ENCODE assay signal across 10 mouse cellular contexts in the genomic region with DNA sequence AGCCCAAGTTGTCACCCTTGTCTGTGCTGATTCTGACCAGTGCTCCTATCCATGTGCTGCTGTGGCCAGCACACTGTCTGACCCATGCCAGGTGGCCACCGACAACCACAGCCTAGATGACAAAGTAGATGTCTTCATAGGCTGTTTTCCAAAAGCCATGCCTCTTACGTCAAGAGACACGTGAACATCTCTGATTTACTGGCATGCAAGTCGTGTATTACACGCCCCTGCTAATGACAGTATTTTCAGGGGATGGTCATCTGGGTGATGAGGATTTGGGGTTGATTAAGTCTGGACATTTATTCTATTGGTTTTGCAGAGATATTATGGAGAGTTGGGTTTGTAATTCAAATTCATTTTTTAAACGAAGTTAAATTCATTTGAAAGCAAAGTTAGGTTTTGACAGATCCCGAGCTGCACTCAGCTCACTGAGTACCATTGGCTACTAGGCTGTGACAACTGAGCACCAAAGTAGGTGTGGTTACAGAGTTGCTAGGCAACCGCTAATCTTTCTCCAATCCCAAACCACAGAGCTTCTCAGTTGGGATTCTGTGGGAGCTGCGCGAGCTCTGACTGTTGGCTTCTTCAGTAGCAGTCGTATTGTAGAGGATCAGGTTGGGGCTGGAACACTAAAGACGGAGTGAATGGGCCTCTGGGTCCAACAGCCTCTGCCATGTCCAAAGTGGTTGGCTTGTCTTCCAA.
DNase-seq lines count a peak whose midpoint lies in the region; ATAC-seq lines count a peak whose summit lies in the region.
"Had no signal": no experiment of that assay in that cellular context is flagged by ENCODE, and none has a peak within 500 bp of the region (broad histone marks: within the 10 kb centered on the region; RNA-seq: fewer than 3 reads in every experiment).

No protein-coding gene starts in this region.

- DNase-seq in cerebellum, postnatal 14 days, result peak; percentile 1 to 15
- no peak for DNase-seq in cerebellum, adult 11 months
- peak; percentile 42 for DNase-seq in embryo, embryonic 11 days
- peak; percentile 7 for DNase-seq in hindbrain, embryonic 10.5 days (ENCODE audit: low spot score)
- no peak for DNase-seq in thymus, adult 18-20 months
- no peak for DNase-seq in heart, embryonic 10.5 days (ENCODE audit: low spot score)
- DNase-seq in adrenal gland, adult 18-20 months (ENCODE audit: low spot score in 2 of 2), result no peak
- DNase-seq: cerebellum, adult 9-10 months; heart, adult 18-20 months had no signal

- 0 out of 2 replicates have a peak, but pooled peaks cover 7% of the 10 kb centered on the region for H3K4me1 ChIP-seq in hindbrain, embryonic 10.5 days (replicated peaks)
- 0 out of 2 replicates have a peak, but pooled peaks cover 5% of the 10 kb centered on the region for H3K4me1 ChIP-seq in midbrain, embryonic 12.5 days
- H3K4me1 ChIP-seq in heart, embryonic 10.5 days, result no peaks in the 10 kb centered on the region

- H3K4me2 ChIP-seq in midbrain, embryonic 12.5 days (replicated peaks), result peak overlapping the region; percentile 52

- H3K4me3 ChIP-seq in hindbrain, embryonic 10.5 days, result peak overlapping the region; percentile 32
- H3K4me3 ChIP-seq in midbrain, embryonic 12.5 days, result peak overlapping the region; percentile 26
- no peak overlapping the region for H3K4me3 ChIP-seq in heart, embryonic 10.5 days

- no peak overlapping the region for H3K9ac ChIP-seq in midbrain, embryonic 12.5 days (replicated peaks)

- H3K36me3 ChIP-seq in hindbrain, embryonic 10.5 days, result no peaks in the 10 kb centered on the region
- H3K36me3 ChIP-seq in midbrain, embryonic 12.5 days, result no peaks in the 10 kb centered on the region
- no peaks in the 10 kb centered on the region for H3K36me3 ChIP-seq in heart, embryonic 10.5 days

- no peaks in the 10 kb centered on the region for H3K9me3 ChIP-seq in hindbrain, embryonic 10.5 days
- no peaks in the 10 kb centered on the region for H3K9me3 ChIP-seq in midbrain, embryonic 12.5 days
- no peaks in the 10 kb centered on the region for H3K9me3 ChIP-seq in heart, embryonic 10.5 days

- peak; percentile 92 for ATAC-seq in midbrain, embryonic 12.5 days (ENCODE audit: low FRiP score, low read depth)

- H3K27ac ChIP-seq in hindbrain, embryonic 10.5 days, result no peak overlapping the region
- H3K27ac ChIP-seq in midbrain, embryonic 12.5 days (replicated peaks), result no peak overlapping the region
- H3K27ac ChIP-seq in heart, embryonic 10.5 days, result no peak overlapping the region

- 47% methylated on average over 12 of the region's 12 CpGs for WGBS in hindbrain, embryonic 10.5 days
- 44% methylated on average over 12 of the region's 12 CpGs for WGBS in midbrain, embryonic 12.5 days
- 47% methylated on average over 12 of the region's 12 CpGs for WGBS in heart, embryonic 10.5 days

- H3K27me3 ChIP-seq in hindbrain, embryonic 10.5 days (ENCODE audit: insufficient read depth, poor library complexity, severe bottlenecking), result no peaks in the 10 kb centered on the region
- no peaks in the 10 kb centered on the region for H3K27me3 ChIP-seq in midbrain, embryonic 12.5 days
- H3K27me3 ChIP-seq in heart, embryonic 10.5 days (ENCODE audit: insufficient read depth, poor library complexity, severe bottlenecking), result no peaks in the 10 kb centered on the region

Comparison
In these comparisons a context has a peak if more than half of its experiments do, and no peak if none do; other contexts are left out.
1. DNase-seq: peak in cerebellum, postnatal 14 days (2 of 2), embryo, embryonic 11 days (single experiment) and hindbrain, embryonic 10.5 days (single experiment); none in cerebellum, adult 11 months (single experiment), thymus, adult 18-20 months (0 of 2), heart, embryonic 10.5 days (single experiment) and adrenal gland, adult 18-20 months (0 of 2).